32 mouse cellular contexts compared by ENCODE assay signal in the genomic region with DNA sequence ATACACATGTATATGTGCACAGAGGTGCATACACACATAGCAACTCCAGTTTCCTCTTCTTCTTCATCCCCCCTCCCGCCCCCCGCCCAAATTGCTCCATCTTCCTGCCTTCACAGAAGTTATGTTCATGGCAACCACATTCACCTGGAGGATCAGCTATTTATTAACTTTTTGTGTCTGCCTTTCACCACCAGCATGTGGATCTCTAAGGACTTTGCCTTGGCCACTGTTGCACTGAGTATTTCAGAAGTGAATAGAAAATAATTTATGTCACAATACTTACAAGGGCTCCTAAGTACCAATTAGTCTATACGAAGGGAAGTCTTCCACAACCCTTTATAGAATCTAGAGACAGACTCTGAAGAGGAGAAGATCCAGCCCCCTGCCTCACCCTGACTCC. TPM values are rescaled to one million over a fixed set of nuclear protein-coding genes. Genes with fewer than 3 reads are reported as not detected.
DNase-seq lines count a peak whose midpoint lies in the region; ATAC-seq and TF ChIP-seq lines count a peak whose summit lies in the region.
"Had no signal": no experiment of that assay in that cellular context is flagged by ENCODE, and none has a peak within 500 bp of the region (broad histone marks: within the 10 kb centered on the region; RNA-seq: fewer than 3 reads in every experiment).

No protein-coding gene starts in this region.

- ATAC-seq in heart, embryonic 11.5 days (replicated peaks; ENCODE audit: insufficient number of reproducible peaks, low FRiP score, low TSS enrichment) = no peak
- no peak for ATAC-seq in heart, embryonic 14.5 days (ENCODE audit: insufficient number of reproducible peaks, insufficient read depth, low FRiP score, low read depth)
- ATAC-seq: forebrain, embryonic 13.5 days; forebrain, embryonic 16.5 days; hindbrain, embryonic 16.5 days; intestine, embryonic 15.5 days; Patski had no signal

- no peak overlapping the region for H3K4me2 ChIP-seq in heart, embryonic 11.5 days
- H3K4me2 ChIP-seq in heart, embryonic 14.5 days (ENCODE audit: low read length) = no peak overlapping the region
- H3K4me2 ChIP-seq: forebrain, embryonic 13.5 days; hindbrain, embryonic 13.5 days; intestine, embryonic 15.5 days had no signal

- WGBS in heart, embryonic 11.5 days (ENCODE audit: insufficient replicate concordance) = 78% methylated on average over 3 of the region's 3 CpGs
- 90% methylated on average over 3 of the region's 3 CpGs for WGBS in heart, embryonic 14.5 days
- WGBS in kidney, adult 2 months = 65% methylated on average over 3 of the region's 3 CpGs

- no peaks in the 10 kb centered on the region for H3K27me3 ChIP-seq in heart, embryonic 11.5 days (ENCODE audit: control insufficient read depth, insufficient read depth, low read length)
- no peaks in the 10 kb centered on the region for H3K27me3 ChIP-seq in heart, embryonic 14.5 days (ENCODE audit: control insufficient read depth, insufficient read depth, low read length)
- no peaks in the 10 kb centered on the region for H3K27me3 ChIP-seq in kidney, adult 2 months (replicated peaks; ENCODE audit: control insufficient read depth, insufficient read depth, low read length)
- H3K27me3 ChIP-seq: CH12.LX; forebrain, embryonic 13.5 days; hindbrain, embryonic 13.5 days; intestine, embryonic 15.5 days; Patski had no signal

- no peaks in the 10 kb centered on the region for H3K9me3 ChIP-seq in heart, embryonic 11.5 days (replicated peaks; ENCODE audit: control insufficient read depth, low read length)
- no peaks in the 10 kb centered on the region for H3K9me3 ChIP-seq in heart, embryonic 14.5 days (ENCODE audit: control insufficient read depth, low read length)
- H3K9me3 ChIP-seq: forebrain, embryonic 10.5 days; forebrain, embryonic 13.5 days; G1E; hindbrain, embryonic 10.5 days; hindbrain, embryonic 13.5 days; intestine, embryonic 15.5 days had no signal

- peak overlapping the region; percentile 30; the same call in 1 of the 2 replicates for H3K27ac ChIP-seq in heart, embryonic 11.5 days (ENCODE audit: low read depth, low read length)
- H3K27ac ChIP-seq in heart, embryonic 14.5 days (replicated peaks in 1 of 2; ENCODE audit: control insufficient read depth in 1 of 2, insufficient read depth in 1 of 2, low read depth in 2 of 2, low read length in 2 of 2) = peak overlapping the region; percentile 33 to 89; a peak in 2 of 4 replicates
- H3K27ac ChIP-seq in kidney, adult 2 months (ENCODE audit: insufficient read depth, low read depth, low read length) = 0 out of 2 replicates have a peak overlapping the region, but pooled peaks have one; percentile 35
- H3K27ac ChIP-seq: forebrain, embryonic 10.5 days; forebrain, embryonic 13.5 days; hindbrain, embryonic 10.5 days; hindbrain, embryonic 13.5 days; intestine, embryonic 15.5 days had no signal

- intact Hi-C loops in heart, postnatal 10 days (cut with DNase I) = no loop called here
- intact Hi-C loops in heart, postnatal 14 days (cut with DNase I) = no loop called here

- H3K36me3 ChIP-seq in heart, embryonic 11.5 days (ENCODE audit: control insufficient read depth, insufficient read depth, low read length) = no peaks in the 10 kb centered on the region
- no peaks in the 10 kb centered on the region for H3K36me3 ChIP-seq in heart, embryonic 14.5 days (ENCODE audit: control insufficient read depth, insufficient read depth, low read length)
- H3K36me3 ChIP-seq in kidney, adult 2 months (ENCODE audit: control insufficient read depth, insufficient read depth, low read length) = no peaks in the 10 kb centered on the region
- H3K36me3 ChIP-seq: forebrain, embryonic 10.5 days; G1E; hindbrain, embryonic 10.5 days; hindbrain, embryonic 13.5 days; intestine, embryonic 15.5 days had no signal

- no peak for DNase-seq in heart, postnatal 10 days
- DNase-seq in heart, postnatal 14 days = no peak
- peak; percentile 75 for DNase-seq in kidney, adult 2 months
- no peak for DNase-seq in kidney, postnatal 14 days
- DNase-seq: adrenal gland, postnatal 10 days; adrenal gland, postnatal 36 days; B cell, adult 2 months; cerebellum, adult 18-20 months; cerebellum, adult 9-10 months; cerebellum, postnatal 14 days; gastrocnemius, postnatal 10 days; gastrocnemius, postnatal 36 days; kidney, adult 11 months had no signal

- no peak overlapping the region for H3K4me3 ChIP-seq in heart, embryonic 11.5 days (ENCODE audit: low read depth, low read length)
- no peak overlapping the region for H3K4me3 ChIP-seq in heart, embryonic 14.5 days (ENCODE audit: control insufficient read depth in 1 of 2, insufficient read depth in 1 of 2, low read depth in 1 of 2, low read length in 2 of 2)
- H3K4me3 ChIP-seq in kidney, adult 2 months (ENCODE audit: insufficient read depth, low read depth, low read length) = no peak overlapping the region
- H3K4me3 ChIP-seq: forebrain, embryonic 10.5 days; forebrain, embryonic 13.5 days; hindbrain, embryonic 10.5 days; hindbrain, embryonic 13.5 days; intestine, embryonic 15.5 days had no signal

- TF ChIP-seq POLR2A in kidney, adult 2 months (IDR thresholded peaks at IDR 0.05; ENCODE audit: low read depth, low read length) = no peak

- no peak for TF ChIP-seq CTCF in kidney, adult 2 months (conservative IDR thresholded peaks at IDR 0.05; ENCODE audit: insufficient read depth, insufficient read length, low read depth, low read length)

- H3K4me1 ChIP-seq in heart, embryonic 11.5 days (ENCODE audit: control insufficient read depth, insufficient read depth, low read length) = peaks cover 12% of the 10 kb centered on the region; the same call in 1 of the 2 replicates
- H3K4me1 ChIP-seq in heart, embryonic 14.5 days (ENCODE audit: control insufficient read depth in 2 of 2, insufficient read depth in 2 of 2, low read length in 2 of 2) = peaks cover 33 to 42% of the 10 kb centered on the region in 2 experiments
- peaks cover 4% of the 10 kb centered on the region for H3K4me1 ChIP-seq in kidney, adult 2 months (ENCODE audit: control insufficient read depth, insufficient read depth, low read length)
- H3K4me1 ChIP-seq: forebrain, embryonic 10.5 days; forebrain, embryonic 13.5 days; hindbrain, embryonic 10.5 days; intestine, embryonic 15.5 days had no signal

- no peak overlapping the region for H3K9ac ChIP-seq in heart, embryonic 11.5 days (ENCODE audit: low read depth, low read length)
- H3K9ac ChIP-seq in heart, embryonic 14.5 days (ENCODE audit: low read length) = no peak overlapping the region
- H3K9ac ChIP-seq: forebrain, embryonic 13.5 days; hindbrain, embryonic 13.5 days; intestine, embryonic 15.5 days had no signal

RNA-seq across cellular contexts. Expression of gene Gm26657, which starts 21.9 kb away (rescaled TPM):
- not detected in 2 replicates for polyA plus RNA-seq in heart, embryonic 11.5 days (2014; fragmentation: Nextera tagmentation; extraction: Ambion mirVana)
- total RNA-seq in heart, postnatal 10 days (2021) = not detected
- polyA plus RNA-seq in heart, embryonic 14.5 days (2014; fragmentation: Nextera tagmentation; extraction: Ambion mirVana) = not detected in 2 replicates
- not detected for total RNA-seq in heart, postnatal 14 days (2021)
- polyA plus RNA-seq in kidney, adult 2 months (2012; rRNA removed) = not detected in 2 replicates
- total RNA-seq: adrenal gland, adult 18-20 months; adrenal gland, postnatal 10 days; adrenal gland, postnatal 36 days; CH12.LX; G1E; gastrocnemius, adult 18-20 months; gastrocnemius, postnatal 10 days; gastrocnemius, postnatal 36 days; granulocyte monocyte progenitor cell, adult 5-6 weeks had no signal
- polyA plus RNA-seq: embryonic facial prominence, embryonic 11.5 days; embryonic facial prominence, embryonic 14.5 days; forebrain, embryonic 10.5 days; forebrain, embryonic 13.5 days; forebrain, embryonic 16.5 days; G1E; heart, embryonic 16.5 days; hindbrain, embryonic 10.5 days; hindbrain, embryonic 13.5 days; hindbrain, embryonic 16.5 days; intestine, embryonic 15.5 days; kidney, embryonic 14.5 days had no signal

RNA-seq across cellular contexts. Expression of gene Actl7b, which starts 23.3 kb away (rescaled TPM):
- polyA plus RNA-seq in heart, embryonic 11.5 days (2014; fragmentation: Nextera tagmentation; extraction: Ambion mirVana) = not detected in 2 replicates
- total RNA-seq in heart, postnatal 10 days (2021) = not detected
- polyA plus RNA-seq in heart, embryonic 14.5 days (2014; fragmentation: Nextera tagmentation; extraction: Ambion mirVana) = not detected in 2 replicates
- under 1 TPM in 1 of 2 experiments, not detected in 1; 0.15 TPM for total RNA-seq in heart, postnatal 14 days (2021)
- polyA plus RNA-seq in kidney, adult 2 months (2012; rRNA removed) = 0.25 and 0.57 TPM in 2 replicates
- total RNA-seq: adrenal gland, postnatal 10 days; G1E; gastrocnemius, adult 18-20 months; gastrocnemius, postnatal 10 days; gastrocnemius, postnatal 36 days; granulocyte monocyte progenitor cell, adult 5-6 weeks had no signal
- polyA plus RNA-seq: embryonic facial prominence, embryonic 11.5 days; embryonic facial prominence, embryonic 14.5 days; forebrain, embryonic 10.5 days; forebrain, embryonic 13.5 days; forebrain, embryonic 16.5 days; heart, embryonic 16.5 days; hindbrain, embryonic 10.5 days; hindbrain, embryonic 13.5 days; hindbrain, embryonic 16.5 days; intestine, embryonic 15.5 days; kidney, embryonic 14.5 days; Patski had no signal

RNA-seq across cellular contexts. Expression of gene Actl7a, which starts 25.3 kb away (rescaled TPM):
- 0.20 TPM in 1 of 2 replicates, not detected in the other for polyA plus RNA-seq in heart, embryonic 11.5 days (2014; fragmentation: Nextera tagmentation; extraction: Ambion mirVana)
- total RNA-seq in heart, postnatal 10 days (2021) = not detected
- not detected in 2 replicates for polyA plus RNA-seq in heart, embryonic 14.5 days (2014; fragmentation: Nextera tagmentation; extraction: Ambion mirVana)
- not detected for total RNA-seq in heart, postnatal 14 days (2021)
- polyA plus RNA-seq in kidney, adult 2 months (2012; rRNA removed) = 0.07 and 0.16 TPM in 2 replicates
- total RNA-seq: adrenal gland, adult 18-20 months; adrenal gland, postnatal 10 days; adrenal gland, postnatal 36 days; gastrocnemius, adult 18-20 months; gastrocnemius, postnatal 10 days; gastrocnemius, postnatal 36 days; granulocyte monocyte progenitor cell, adult 5-6 weeks had no signal
- polyA plus RNA-seq: embryonic facial prominence, embryonic 11.5 days; embryonic facial prominence, embryonic 14.5 days; forebrain, embryonic 10.5 days; forebrain, embryonic 13.5 days; forebrain, embryonic 16.5 days; G1E; heart, embryonic 16.5 days; hindbrain, embryonic 10.5 days; hindbrain, embryonic 13.5 days; hindbrain, embryonic 16.5 days; intestine, embryonic 15.5 days; kidney, embryonic 14.5 days; Patski had no signal
